15 mouse cellular contexts compared by ENCODE assay signal in the genomic region with DNA sequence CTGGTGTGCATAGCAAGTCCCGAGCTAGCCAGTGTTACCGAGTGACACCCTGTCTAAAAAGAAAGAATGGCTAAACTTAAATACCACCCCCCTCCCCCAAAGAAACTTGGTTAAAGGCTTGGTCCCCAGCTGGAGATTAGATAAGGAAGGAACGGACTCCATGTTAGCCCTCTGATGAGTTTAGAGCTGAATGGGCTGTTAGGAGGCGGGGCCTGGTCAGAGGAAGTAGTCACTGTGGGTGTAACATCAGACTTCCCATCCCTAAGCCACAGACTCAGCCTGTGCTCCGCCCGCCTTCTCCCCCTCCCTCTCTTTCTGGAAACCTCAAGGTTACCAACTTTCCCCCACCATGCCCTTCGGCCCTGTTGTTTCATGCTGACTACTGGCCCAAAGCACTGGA. TPM values are rescaled to one million over a fixed set of nuclear protein-coding genes. Genes with fewer than 3 reads are reported as not detected.
DNase-seq lines count a peak whose midpoint lies in the region; ATAC-seq lines count a peak whose summit lies in the region.
"Had no signal": no experiment of that assay in that cellular context is flagged by ENCODE, and none has a peak within 500 bp of the region (broad histone marks: within the 10 kb centered on the region; RNA-seq: fewer than 3 reads in every experiment).

No protein-coding gene starts in this region.

- H3K4me1 ChIP-seq in liver, embryonic 16.5 days (ENCODE audit: control insufficient read depth, low read depth, low read length), result no peaks in the 10 kb centered on the region
- no peaks in the 10 kb centered on the region for H3K4me1 ChIP-seq in heart, embryonic 11.5 days (ENCODE audit: control insufficient read depth, insufficient read depth, low read length)
- H3K4me1 ChIP-seq: embryonic facial prominence, embryonic 13.5 days; limb, embryonic 12.5 days; midbrain, embryonic 12.5 days had no signal

- H3K9ac ChIP-seq in liver, embryonic 16.5 days (ENCODE audit: low read depth, low read length), result no peak overlapping the region
- H3K9ac ChIP-seq in heart, embryonic 11.5 days (ENCODE audit: low read depth, low read length), result no peak overlapping the region
- H3K9ac ChIP-seq: embryonic facial prominence, embryonic 13.5 days; heart, embryonic 13.5 days; limb, embryonic 12.5 days; midbrain, embryonic 12.5 days had no signal

- H3K27ac ChIP-seq in liver, embryonic 16.5 days (ENCODE audit: low read length), result no peak overlapping the region
- no peak overlapping the region for H3K27ac ChIP-seq in heart, embryonic 11.5 days (ENCODE audit: low read depth, low read length)
- H3K27ac ChIP-seq: embryonic facial prominence, embryonic 13.5 days; heart, embryonic 13.5 days; limb, embryonic 12.5 days; midbrain, embryonic 12.5 days had no signal

- peak overlapping the region; percentile 10; the same call in 1 of the 2 replicates for H3K4me2 ChIP-seq in liver, embryonic 16.5 days (ENCODE audit: low read depth, low read length)
- H3K4me2 ChIP-seq in heart, embryonic 11.5 days, result no peak overlapping the region
- H3K4me2 ChIP-seq: embryonic facial prominence, embryonic 13.5 days; heart, embryonic 13.5 days; limb, embryonic 12.5 days; midbrain, embryonic 12.5 days had no signal

- peak; percentile 55 for ATAC-seq in liver, embryonic 16.5 days (ENCODE audit: low read depth)
- no peak for ATAC-seq in heart, embryonic 11.5 days (replicated peaks; ENCODE audit: insufficient number of reproducible peaks, low FRiP score, low TSS enrichment)

- H3K36me3 ChIP-seq in liver, embryonic 16.5 days (ENCODE audit: control insufficient read depth, insufficient read depth), result 0 out of 2 replicates have a peak, but pooled peaks cover under 1% of the 10 kb centered on the region
- H3K36me3 ChIP-seq in splenic B cell, adult 2 months (ENCODE audit: control insufficient read depth, insufficient read depth, low read length, poor library complexity, severe bottlenecking), result no peaks in the 10 kb centered on the region
- H3K36me3 ChIP-seq in heart, embryonic 11.5 days (ENCODE audit: control insufficient read depth, insufficient read depth, low read length), result peaks cover 18% of the 10 kb centered on the region; the same call in 1 of the 2 replicates

- peak; percentile 45 for DNase-seq in lung, postnatal 36 days
- DNase-seq in lung, postnatal 25 days (ENCODE audit: low spot score), result no peak
- peak; percentile 53 for DNase-seq in c-Kit-positive CD71-negative TER-119-negative erythroid progenitor cells, embryonic 14.5 days (ENCODE audit: low read depth)
- DNase-seq in splenic B cell, adult 2 months (ENCODE audit: low read depth, low spot score), result peak; percentile 63
- DNase-seq in adrenal gland, adult 8-10 months, result no peak
- DNase-seq in gastrocnemius, postnatal 25 days, result no peak
- DNase-seq: adrenal gland, postnatal 14 days; cerebellum, adult 8-10 months; kidney, postnatal 4 days had no signal

- H3K27me3 ChIP-seq in liver, embryonic 16.5 days (ENCODE audit: control insufficient read depth, insufficient read depth, low read depth, low read length), result no peaks in the 10 kb centered on the region
- H3K27me3 ChIP-seq in splenic B cell, adult 2 months (ENCODE audit: control insufficient read depth, insufficient read depth, low read length, poor library complexity, severe bottlenecking), result no peaks in the 10 kb centered on the region
- H3K27me3 ChIP-seq in heart, embryonic 11.5 days (ENCODE audit: control insufficient read depth, insufficient read depth, low read length), result no peaks in the 10 kb centered on the region
- H3K27me3 ChIP-seq: embryonic facial prominence, embryonic 13.5 days; heart, embryonic 13.5 days; limb, embryonic 12.5 days; midbrain, embryonic 12.5 days had no signal

- 14% methylated on average over 7 of the region's 7 CpGs for WGBS in liver, embryonic 16.5 days (ENCODE audit: insufficient replicate concordance)
- WGBS in heart, embryonic 11.5 days (ENCODE audit: insufficient replicate concordance), result 56% methylated on average over 7 of the region's 7 CpGs

- no peak overlapping the region for H3K4me3 ChIP-seq in liver, embryonic 16.5 days (ENCODE audit: low read depth, low read length)
- no peak overlapping the region for H3K4me3 ChIP-seq in heart, embryonic 11.5 days (ENCODE audit: low read depth, low read length)
- H3K4me3 ChIP-seq: embryonic facial prominence, embryonic 13.5 days; heart, embryonic 13.5 days; limb, embryonic 12.5 days; midbrain, embryonic 12.5 days had no signal

- no peaks in the 10 kb centered on the region for H3K9me3 ChIP-seq in liver, embryonic 16.5 days (replicated peaks; ENCODE audit: control insufficient read depth, low read length)
- no peaks in the 10 kb centered on the region for H3K9me3 ChIP-seq in heart, embryonic 11.5 days (replicated peaks; ENCODE audit: control insufficient read depth, low read length)
- H3K9me3 ChIP-seq: embryonic facial prominence, embryonic 13.5 days; heart, embryonic 13.5 days; limb, embryonic 12.5 days; midbrain, embryonic 12.5 days had no signal

RNA-seq across cellular contexts. Expression of gene Clip2, which starts 30.4 kb away (rescaled TPM):
- polyA plus RNA-seq in liver, embryonic 16.5 days (2015; fragmentation: Nextera tagmentation; extraction: Ambion mirVana), result 0.43 and 0.48 TPM in 2 replicates
- 10 to 100 TPM; 18.8 to 28.2 (median 22.9) TPM for total RNA-seq in adrenal gland, adult 8-10 months (2022)
- total RNA-seq in gastrocnemius, postnatal 25 days (2021), result 1 to 10 TPM; 3.6 to 4.0 TPM
- 1.7 and 2.2 TPM in 2 replicates for polyA plus RNA-seq in heart, embryonic 11.5 days (2014; fragmentation: Nextera tagmentation; extraction: Ambion mirVana)

RNA-seq across cellular contexts. Expression of gene Syna, which starts 38.2 kb away (rescaled TPM):
- not detected in 2 replicates for polyA plus RNA-seq in liver, embryonic 16.5 days (2015; fragmentation: Nextera tagmentation; extraction: Ambion mirVana)
- total RNA-seq in adrenal gland, adult 8-10 months (2022), result not detected
- total RNA-seq in gastrocnemius, postnatal 25 days (2021), result not detected
- not detected in 2 replicates for polyA plus RNA-seq in heart, embryonic 11.5 days (2014; fragmentation: Nextera tagmentation; extraction: Ambion mirVana)
- total RNA-seq: adrenal gland, postnatal 14 days had no signal
- polyA plus RNA-seq: heart, embryonic 13.5 days; limb, embryonic 12.5 days had no signal

RNA-seq across cellular contexts. Expression of gene Rfc2, which starts 59.4 kb away (rescaled TPM):
- polyA plus RNA-seq in liver, embryonic 16.5 days (2015; fragmentation: Nextera tagmentation; extraction: Ambion mirVana), result 130 and 141 TPM in 2 replicates
- total RNA-seq in adrenal gland, adult 8-10 months (2022), result 10 to 100 TPM; 39.8 to 56.8 (median 46.2) TPM
- total RNA-seq in gastrocnemius, postnatal 25 days (2021), result 10 to 100 TPM; 13.9 to 14.1 TPM
- 216 and 234 TPM in 2 replicates for polyA plus RNA-seq in heart, embryonic 11.5 days (2014; fragmentation: Nextera tagmentation; extraction: Ambion mirVana)

Comparison
In these comparisons a context has a peak if more than half of its experiments do, and no peak if none do; other contexts are left out.
1. DNase-seq: peak in lung, postnatal 36 days (single experiment), c-Kit-positive CD71-negative TER-119-negative erythroid progenitor cells, embryonic 14.5 days (single experiment) and splenic B cell, adult 2 months (single experiment); none in lung, postnatal 25 days (single experiment), adrenal gland, adult 8-10 months (single experiment) and gastrocnemius, postnatal 25 days (single experiment).